Mouse (Mus musculus) lung, postnatal 0 days (tissue): Measurements from ENCODE around the gene Camta1.

Experiments
- CTCF ChIP-seq: IDR thresholded peaks from 2 replicates; pipeline ENCODE4 v1.5.1; 2016; ENCODE audit warnings: antibody characterized with exemption, mild to moderate bottlenecking
- EP300 ChIP-seq: IDR thresholded peaks from 2 replicates; pipeline ENCODE4 v1.6.1; 2016; ENCODE audit warnings: antibody characterized with exemption, mild to moderate bottlenecking, control low read depth

DNA sequence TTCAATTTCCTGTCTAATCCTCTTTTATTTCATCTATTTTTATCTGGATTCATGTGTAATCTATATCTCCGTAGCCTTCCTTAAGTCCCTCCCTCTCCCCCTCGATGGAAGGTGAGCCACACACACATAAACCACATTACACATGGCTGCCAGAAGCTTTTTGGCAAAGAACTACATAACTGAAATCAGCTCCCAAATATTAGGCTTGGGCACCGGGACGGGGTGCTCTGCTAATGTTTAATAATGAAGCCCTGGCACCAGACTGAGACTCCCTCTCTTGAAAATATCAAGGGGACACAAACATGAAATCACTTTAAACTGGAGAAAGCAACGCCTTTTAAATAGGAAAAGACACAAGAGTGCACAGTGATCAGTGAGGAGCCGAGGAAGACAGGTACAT, 755.8 kb downstream of the Camta1 start:
- TF ChIP-seq EP300, result no peak
- no peak for TF ChIP-seq CTCF
